Mouse (Mus musculus) Muller cell, postnatal 12 days (primary cell): ENCODE results near the gene Prpf4.

Experiments used
- DNase-seq: peaks from one replicate; pipeline ENCODE4 v3.0.0-alpha.2; 2015; ENCODE audit errors: inconsistent ontology term

Prpf4 gene

GRCm38 (mm10) chr4:62408601-62409282, at the start of gene Prpf4, which contains the start of gene Cdc26:
Prpf4 (plus strand) TSS chr4:62408797.
Cdc26 (minus strand) TSS chr4:62408642.
- DNase-seq = peak; percentile 97

DNA sequence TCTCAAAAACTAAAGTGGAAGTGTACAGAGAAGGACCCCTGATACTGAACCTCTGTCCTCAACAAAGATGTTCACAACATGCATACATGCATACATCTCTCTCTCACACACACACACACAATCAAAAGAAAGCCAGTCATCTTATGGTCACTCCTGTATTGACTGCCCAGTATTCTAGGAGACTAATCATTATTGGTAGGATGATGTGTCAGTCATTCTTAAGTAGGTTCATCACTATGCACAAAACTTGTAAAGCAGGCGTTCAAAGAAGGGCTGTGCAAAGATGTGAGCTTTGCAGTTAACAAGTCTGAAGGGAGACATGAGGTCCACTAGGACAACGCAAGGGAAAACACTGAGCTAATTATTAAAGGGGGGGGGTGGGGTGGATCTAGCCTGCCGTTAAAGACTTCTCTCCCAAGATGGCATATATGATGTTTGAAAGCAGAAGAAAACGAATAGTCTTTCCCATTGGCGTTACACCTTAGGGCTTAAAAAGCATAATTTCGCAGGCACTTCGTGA, 49.3 kb upstream of the Prpf4 start:
- DNase-seq = peak; percentile 11

- DNase-seq = peak; percentile 100
Observed at GRCm38 (mm10) chr4:62360088-62360804, 48.4 kb upstream of the Prpf4 start, which contains the start of the genes Fkbp15 and Slc31a1. Fkbp15 (minus strand) TSS chr4:62360548. Slc31a1 (plus strand) TSS chr4:62360727.

DNA sequence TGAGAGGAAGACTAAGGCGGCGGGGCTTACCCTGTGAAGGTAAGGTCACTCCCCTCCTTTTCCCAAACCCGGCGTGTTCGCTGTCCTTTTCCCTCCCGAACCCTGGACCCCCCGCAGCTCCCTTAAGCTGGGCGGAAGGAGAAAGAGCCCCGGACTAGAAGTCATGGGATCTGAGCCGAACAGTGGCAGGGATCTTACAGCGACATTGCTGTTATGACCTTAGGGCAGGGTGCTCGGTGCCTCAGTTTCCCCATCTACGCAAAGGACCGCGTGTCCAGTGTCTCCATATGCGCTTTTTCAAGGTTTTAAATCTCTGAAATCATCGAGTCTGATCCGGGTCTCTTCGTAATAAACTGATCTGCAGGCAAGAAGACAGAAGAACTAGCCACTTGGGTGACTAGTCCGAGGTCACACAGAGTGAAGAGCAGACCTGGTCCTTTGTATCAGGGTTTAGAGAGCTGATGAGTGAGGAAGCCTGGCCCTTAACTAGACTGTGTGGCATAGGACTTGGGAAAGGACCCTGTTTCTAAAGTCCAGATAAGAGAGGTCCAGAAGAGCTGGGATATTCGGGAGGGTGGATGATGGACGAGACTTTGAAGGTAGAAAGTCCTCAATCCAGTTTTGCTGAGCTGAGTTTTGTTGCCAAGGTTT, 47.7 kb upstream of the Prpf4 start:
- DNase-seq = no peak

DNA sequence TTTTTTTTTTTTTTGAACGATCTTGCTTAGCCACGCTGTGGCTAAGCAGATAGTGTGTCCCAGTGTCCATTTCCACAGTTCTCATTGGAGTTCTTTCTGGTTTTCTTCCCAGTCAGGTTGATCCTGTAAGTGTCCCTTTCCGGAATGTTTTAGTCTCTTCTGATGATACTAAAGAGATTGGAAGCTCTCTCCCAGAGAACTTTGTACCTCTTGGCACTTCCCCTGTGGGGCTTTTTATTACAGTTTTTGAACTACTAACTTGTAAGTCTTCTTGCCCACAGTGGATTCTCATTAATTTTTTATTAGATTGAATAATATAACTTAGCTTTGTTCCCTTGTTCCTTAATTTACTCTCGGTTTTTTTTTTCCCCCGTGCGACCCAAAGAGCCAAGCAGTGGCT, 47.0 kb upstream of the Prpf4 start:
- DNase-seq = no peak

- no peak for DNase-seq
Observed at GRCm38 (mm10) chr4:62361997-62362396, 46.6 kb upstream of the Prpf4 start.

- no peak for DNase-seq
Observed at GRCm38 (mm10) chr4:62362437-62362836, 46.2 kb upstream of the Prpf4 start.

DNA sequence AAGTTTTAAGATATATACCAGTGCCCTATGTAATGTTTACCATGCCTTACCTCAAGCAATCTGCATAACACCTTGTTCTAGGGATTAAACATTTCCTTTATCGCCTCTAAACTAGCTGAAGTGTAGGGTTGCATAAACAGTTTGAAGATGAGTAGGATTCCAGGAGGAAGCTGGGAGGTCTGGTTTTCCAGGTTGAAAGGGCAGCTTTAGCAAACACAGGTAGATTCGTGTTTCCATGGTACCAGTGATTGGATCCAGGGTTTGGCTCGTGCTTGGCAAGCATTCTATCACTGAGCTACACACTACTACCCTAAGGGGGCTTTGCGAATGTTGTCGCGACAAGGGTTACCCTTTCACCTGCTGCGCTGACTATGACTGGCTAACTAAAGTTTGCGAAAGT, 44.3 kb upstream of the Prpf4 start:
- no peak for DNase-seq

GRCm38 (mm10) chr4:62366291-62366690, 42.3 kb upstream of the Prpf4 start:
- DNase-seq = no peak

GRCm38 (mm10) chr4:62367586-62367985, 41.0 kb upstream of the Prpf4 start:
- no peak for DNase-seq

DNA sequence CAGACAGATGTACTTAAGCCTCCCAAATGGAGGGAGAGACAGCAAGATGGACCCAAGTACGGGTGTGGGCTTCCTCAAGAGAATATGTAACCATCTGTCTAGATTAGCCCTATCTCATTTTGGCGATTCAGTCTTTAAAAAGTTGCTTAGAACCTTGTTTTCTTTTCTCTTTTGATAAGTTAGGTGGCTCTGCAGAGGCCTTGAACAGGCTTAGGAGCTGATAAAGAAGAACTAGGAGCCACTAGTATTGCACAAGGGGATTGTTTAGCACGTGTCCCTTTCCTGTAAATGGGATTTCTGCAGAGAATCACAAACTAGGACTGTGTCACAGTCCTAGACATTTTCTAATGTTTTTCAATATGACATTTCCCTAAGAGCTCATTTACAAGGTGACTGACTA, 39.5 kb upstream of the Prpf4 start:
- DNase-seq = no peak

GRCm38 (mm10) chr4:62372410-62372809, 36.2 kb upstream of the Prpf4 start:
- no peak for DNase-seq

DNA sequence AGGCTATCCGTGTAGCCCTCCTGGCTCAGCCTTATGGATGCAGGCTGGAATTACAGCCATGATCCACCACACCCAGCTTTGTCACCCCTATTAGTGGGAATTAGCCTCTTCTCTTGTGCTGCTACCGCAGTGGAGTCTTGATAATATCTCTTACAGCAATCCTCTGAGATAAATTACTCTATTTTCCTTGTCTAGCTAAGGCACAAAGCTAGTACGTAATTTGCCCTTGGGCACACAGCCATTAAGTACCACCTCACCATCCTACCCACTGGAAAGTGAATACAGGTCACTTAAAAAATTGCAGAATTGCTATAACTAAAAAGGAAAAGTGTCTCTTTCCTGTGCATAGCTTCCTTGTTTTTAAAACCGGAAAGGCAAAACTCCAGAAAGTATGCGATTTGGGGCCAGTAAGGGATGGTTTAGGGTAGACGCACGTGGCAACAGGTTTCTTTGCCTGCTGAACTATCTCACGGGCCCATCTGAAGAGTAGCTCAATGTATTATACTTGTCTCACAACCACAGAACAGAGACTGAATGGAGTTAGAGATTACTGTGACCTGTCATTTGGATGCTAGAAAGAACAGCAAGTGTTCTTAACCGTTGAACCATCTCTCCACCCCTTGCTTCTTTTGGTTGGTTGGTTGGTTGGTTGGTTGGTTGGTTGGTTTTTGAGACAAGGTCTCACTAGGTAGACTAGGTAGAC, 35.6 kb upstream of the Prpf4 start:
- DNase-seq = no peak

DNA sequence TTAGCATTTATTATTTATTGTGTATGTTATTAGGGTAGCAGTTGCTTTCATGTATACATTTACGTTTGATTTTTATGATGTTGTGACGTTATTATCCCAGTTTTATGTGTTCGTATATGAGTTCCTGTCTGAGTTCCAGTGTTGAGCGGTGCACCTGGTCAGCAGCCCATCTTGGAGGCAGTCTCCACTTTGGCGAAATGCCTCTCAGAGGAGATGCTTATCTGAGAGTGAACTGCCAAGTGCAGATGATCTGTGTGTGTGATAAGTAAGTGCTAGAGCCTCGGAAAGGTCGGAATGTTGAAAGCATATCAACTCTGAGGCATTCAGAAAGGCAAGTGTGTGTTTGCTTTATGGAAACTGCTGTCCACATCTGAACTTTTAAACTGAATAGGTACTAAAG, 34.9 kb upstream of the Prpf4 start:
- DNase-seq = no peak

GRCm38 (mm10) chr4:62374342-62374741, 34.3 kb upstream of the Prpf4 start:
- no peak for DNase-seq

GRCm38 (mm10) chr4:62376123-62376522, 32.5 kb upstream of the Prpf4 start:
- no peak for DNase-seq

GRCm38 (mm10) chr4:62379724-62380381, 28.7 kb upstream of the Prpf4 start:
- DNase-seq = no peak

GRCm38 (mm10) chr4:62383207-62383606, 25.4 kb upstream of the Prpf4 start:
- no peak for DNase-seq

DNA sequence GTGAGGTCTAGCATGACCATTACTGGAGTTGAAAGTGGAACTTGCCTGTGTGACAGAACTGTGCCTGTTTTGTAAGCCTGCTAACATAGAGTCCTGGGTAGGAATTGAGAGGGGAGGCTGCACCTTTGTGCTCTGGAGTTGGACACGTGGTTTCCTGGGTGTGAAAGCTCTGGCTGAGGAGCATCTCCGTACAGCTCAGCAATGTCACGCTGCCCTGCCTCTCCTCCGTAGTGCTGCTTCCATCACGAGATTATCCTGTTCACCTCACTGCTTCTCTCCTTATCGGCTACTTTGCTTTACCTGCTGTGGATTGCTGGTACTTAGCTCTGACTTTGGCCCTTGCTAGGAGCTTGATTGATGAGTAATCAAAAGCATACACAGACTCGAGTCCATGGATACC, 24.8 kb upstream of the Prpf4 start:
- DNase-seq = no peak

DNA sequence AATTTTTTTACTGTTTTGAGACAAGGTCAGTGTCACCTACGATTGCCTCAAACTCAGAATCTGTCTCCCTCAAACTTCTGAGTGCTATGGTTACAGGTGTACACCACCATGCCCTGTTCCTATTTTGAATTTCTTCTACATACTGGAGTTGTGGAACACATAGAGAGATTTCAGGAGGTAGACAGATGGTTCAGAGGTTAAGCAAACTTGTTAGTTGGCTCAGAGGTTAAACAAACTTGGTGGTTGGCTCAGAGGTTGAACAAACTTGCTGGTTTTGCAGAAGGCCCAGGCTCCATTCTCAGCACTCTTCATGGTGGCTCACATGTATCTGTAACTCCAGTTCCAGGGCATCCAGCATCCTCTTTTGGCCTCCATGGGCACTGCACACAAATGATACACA, 24.4 kb upstream of the Prpf4 start:
- no peak for DNase-seq

DNA sequence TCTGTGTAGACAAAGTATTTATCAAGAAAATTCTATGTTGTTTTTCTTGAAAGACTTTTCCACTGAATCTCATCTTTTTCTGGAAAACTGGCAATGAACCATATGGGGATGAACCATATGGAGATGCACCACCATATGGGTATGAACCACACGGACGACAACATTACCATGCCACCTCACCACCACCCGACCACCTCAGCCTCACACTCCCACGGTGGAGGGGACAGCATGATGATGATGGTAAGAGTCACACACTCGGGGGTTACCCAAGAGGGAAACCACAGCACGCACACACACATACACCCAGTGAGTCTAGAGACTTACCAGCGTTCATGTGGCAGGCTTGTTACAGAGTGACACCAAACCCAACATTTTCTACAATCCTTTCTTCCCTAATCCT, 23.2 kb upstream of the Prpf4 start:
- DNase-seq = no peak
